Mouse (Mus musculus) kidney, postnatal 4 days (tissue): ENCODE measurements around the gene Tmem151a.

ENCODE experiments used
- DNase-seq, 2 experiments: peaks; one replicate each; pipeline ENCODE4 v3.0.0; 2021; ENCODE audit warnings: mixed read lengths in 2 of 2

Gene Tmem151a

DNA sequence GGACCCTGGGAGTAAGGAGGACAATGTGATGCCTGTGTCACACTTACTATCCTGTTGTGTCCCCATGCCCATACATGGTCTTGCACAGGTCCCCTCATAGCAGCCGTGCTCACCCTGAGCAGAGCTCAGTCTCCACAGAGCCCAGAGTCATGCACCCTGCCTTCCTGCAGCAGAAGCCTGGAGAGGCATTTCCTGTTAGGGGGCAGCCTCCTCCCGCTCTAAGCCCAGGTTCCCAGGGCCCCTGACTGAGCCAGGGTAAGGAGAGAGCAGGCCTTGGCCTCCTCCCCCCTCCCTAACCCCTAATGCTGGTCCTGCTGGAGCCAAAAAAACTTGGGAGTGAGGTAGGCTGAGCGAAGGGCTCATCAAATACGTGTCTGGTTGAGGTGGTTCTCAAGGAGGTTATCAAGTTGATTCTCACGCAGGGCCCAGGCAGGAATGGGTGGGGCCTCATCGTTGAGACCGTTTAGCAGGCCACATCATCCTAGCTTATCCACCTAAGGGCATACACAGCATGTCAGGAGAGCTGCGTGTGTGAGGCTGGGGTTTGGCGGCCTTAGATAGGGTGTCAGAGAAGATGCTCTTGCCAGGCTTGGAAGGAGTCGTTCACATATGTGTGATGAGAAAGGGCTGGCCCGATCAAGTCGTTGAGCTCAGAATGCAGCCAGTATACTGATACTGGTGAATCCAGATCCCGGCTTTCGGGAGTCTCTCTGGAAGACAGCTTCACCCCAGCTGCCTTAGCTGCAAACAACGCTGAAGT lies 18.1 kb downstream of the Tmem151a start:
- peak in 1 of 2 experiments; percentile 40 for DNase-seq

DNA sequence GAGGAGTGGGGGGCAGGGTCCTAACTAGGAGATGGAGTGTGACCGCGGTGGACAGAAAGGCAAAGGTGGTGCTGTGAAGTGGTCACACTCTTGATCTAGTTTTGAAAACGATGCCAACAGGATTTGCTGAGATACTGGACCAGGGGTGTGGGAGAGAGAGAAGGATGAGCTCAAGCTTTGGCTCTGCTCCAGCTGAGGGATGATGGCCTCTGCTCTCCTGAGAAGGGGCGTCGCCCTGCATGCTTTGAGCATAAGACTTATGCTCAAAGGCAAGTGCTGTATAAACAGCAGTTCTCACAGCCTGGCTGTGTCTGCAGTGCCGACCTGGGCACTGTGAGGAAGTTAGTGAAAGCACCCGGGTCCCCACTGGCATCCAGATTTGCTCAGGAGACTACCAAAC lies 20.2 kb downstream of the Tmem151a start:
- peak in 1 of 2 experiments; percentile 45 for DNase-seq

DNA sequence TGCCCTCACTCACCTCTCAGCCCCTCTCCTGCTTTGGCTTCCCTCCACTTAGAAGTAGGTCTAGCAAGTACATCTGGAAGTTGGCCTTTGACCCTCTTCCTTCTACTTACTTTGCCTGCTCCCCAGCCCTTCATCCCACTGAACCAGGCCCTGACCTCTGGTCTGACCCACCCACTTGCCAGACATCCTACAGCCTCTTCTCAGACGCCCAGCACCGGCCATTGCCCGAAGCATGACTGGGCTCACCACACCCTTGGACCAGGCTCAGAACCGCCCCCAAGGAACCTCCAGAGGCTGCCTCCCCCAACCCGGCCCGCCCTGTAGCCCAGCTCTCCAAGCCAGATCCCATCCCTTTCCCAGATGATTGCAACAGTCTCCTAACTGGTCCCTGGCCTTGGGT lies 22.9 kb downstream of the Tmem151a start:
- DNase-seq, result no peak

DNA sequence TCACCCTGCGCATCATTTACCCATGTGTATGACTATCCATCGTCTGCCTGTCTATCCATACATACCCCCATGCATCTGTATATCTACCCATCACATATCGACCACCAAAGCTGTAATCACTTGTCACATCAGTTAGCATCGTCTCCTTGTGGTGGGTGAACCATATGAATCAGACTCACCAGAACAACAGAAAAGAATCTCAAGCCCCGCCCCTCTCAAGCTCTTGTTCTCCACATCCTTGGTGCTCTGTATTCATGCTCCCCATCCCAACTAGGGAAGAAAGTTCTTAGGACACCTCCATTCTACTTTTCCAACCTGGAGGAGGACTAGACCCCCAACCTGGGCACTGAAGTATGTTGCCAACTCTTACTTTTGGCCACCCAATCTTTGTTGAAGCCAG lies 23.3 kb downstream of the Tmem151a start:
- DNase-seq, result no peak

DNA sequence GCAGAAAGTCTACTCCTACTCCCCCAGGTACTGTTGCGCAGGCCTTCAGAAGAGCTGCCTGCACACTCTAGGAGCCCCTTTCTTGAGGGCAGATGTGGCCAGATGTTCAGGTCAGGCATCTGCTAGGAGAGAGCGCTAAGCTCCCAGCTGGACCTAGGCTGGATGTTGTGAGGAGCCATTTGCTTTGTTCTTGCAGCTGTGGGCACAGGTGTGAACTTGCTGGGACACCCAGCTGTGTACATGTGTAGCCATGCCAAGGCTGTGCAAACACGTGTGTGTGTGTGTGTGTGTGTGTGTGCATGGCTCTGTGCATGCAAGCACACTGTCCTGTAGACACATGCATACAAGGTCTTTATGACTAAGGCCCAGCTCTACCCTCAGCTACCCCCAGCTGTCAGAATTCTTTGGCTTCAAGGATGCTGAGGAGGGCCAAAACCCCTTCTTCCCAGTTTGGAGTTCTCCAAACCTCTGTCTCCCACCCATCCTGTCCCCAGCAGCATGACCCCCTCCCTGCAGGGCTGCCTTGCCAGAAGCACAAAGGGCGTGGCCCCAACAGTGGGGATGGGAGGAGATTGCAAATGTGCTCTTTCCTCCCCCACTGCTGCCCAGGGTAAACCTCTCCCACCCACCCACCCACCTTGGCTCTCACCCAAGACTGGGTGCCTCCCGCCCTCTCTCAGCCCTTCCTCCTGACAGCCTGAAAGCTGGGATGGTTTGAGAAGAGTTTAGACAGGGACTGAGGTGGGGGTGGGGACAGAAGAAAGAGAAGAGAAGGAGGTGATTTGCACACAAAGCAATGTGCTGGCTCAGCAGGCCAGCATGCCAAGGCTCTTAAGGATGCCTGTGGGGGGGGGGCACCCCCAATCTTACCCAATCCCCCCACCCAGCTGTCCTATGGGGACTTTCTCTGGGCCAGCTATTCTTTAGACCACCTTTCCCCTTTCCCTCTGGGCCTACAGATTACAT lies 24.7 kb downstream of the Tmem151a start:
- peak; percentile 45 to 47 for DNase-seq

DNA sequence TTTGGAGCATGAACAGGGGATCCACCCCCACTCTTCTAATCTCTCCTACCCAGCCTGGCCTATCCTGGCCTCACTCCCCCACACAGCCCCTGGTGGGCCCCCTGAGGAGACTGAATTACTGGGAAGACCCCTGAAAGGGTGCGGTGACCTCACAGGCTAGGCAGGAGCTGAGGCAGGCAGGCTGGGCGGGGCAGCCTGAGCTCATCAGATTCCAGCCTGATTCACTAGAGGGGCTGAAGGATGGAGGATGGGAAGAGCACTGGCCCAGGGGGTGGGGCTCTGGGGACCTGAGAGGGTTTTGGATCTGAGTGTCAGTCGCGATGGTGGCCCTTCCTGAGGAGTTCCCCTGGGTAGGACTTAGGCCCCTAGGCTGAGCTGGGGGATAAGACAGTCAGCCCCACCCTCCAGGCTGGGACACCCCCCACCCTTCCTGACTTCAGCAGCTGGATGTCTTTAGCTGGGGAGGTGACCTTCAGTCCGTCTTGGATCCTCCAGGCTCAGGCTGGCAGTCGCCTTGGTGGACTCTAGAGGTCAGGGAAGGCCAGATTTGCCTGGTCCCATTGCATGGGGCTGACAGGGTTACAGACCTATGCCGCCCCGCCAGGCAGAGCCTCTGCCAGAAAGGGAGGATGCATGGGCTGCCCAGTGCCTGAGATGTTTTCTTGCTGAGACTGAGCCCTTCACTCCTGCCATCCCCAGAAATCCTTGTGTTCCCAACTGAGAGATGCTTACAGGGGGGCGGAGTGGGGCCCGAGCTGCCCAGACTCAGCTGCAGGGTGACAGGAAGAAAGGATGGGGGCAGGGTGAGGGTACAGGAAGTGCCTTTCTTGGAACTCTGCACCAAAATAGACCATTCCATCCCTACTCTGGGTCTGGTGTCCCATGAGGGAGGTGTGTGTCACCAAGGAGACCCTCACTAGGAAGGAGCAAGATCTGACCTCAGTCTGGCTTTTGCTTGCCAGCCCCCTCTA lies 26.2 kb downstream of the Tmem151a start:
- DNase-seq, result peak in 1 of 2 experiments; percentile 57

DNA sequence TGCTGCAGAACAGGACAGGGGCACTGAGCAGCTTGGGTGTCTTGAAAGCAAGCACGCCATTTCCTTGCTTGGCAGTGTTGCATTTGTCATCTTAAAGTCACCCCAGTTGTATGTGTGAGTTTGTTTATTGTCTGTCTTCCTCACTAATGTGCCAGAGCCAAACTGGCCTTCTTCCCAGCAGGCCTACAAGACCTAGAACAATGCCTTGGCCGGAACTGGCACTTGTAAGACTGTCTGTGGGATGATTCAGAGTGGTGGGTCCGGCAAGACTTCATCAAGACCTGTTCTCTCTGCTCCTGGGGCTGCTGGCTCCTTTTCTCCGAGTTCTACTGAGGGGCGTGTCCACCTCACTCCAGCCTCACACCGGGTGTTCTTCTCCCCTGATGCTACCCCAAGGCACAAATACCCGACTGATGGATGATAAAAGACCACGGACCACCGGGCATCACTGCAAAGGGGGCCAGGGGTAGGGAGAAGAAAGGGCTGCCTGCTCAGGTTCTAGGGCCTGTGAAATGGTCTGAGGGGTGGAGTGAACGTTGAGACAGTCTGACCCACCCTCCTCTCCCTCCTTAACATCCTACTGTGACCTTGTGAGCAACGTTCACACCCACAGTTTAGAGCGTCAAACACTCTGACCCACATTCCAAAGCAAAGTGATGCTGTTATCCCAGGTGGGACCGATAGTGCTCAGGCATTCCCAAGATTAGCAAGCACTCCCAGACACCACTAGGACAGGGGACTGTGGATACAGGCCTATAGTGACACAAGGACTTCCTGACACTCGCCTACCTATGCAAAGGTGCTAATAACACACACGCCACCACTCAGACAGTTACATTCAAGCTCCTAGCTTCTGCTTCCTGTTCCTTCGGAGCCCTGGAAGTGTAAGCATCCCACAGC lies 27.2 kb downstream of the Tmem151a start:
- DNase-seq, result no peak

DNA sequence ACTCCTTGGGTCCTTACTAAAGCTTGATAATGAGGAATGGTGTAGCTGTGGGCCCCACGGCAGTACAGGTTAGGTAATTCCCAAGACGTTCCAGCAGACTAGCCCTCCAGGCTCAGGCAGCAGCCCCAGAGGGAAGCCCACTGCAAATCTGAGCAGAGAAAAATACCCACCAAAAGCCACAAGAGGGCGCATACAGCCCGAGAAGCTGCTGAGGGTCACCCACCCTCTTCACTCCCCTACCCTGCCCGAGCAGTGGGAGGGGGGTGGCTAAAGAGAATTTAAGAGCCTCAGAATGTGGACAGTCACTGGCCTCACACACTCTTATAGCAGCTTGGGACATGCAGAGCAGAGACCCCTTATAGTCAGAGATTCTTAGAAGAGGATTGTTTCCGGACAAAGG lies 29.1 kb downstream of the Tmem151a start:
- DNase-seq, result peak; percentile 68 to 77

DNA sequence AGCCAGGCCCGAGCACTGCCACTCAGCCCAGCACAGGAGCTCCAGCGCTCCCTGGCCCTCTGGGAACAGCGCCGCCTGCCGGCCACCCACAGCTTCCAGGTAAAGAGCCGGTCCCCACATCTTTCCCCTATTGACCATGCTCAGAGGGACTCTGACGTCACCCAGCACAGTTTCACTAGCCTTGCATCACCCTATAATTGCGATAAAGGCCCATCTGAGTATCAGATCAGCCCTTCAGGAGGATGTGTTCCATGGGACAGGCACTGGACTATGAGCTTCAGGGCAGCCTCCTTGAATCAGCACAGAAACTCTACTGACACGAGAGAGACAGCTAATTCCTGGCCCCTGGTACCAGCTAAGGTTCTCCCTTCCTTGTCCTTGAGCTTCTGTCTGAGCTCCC lies 31.4 kb downstream of the Tmem151a start:
- DNase-seq, result peak; percentile 81 to 86

DNA sequence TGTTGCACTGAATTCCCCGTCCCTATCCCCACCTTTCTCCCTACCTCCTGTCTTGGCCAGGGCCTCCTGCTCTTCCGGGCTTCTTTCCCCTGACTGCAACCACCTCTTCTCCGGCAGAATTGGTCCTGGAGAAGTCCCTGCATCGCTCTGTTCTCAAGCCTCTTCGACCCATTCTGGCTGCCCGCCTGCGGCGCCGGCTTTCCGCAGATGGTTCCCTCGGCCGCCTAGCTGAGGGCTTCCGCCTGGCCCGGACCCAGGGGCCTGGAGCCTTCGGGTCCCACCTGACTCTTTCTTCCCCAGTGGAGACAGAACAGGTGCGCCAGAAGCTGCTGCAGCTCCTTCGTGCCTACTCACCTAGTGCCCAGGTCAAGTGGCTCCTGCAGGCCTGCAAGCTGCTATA lies 32.5 kb downstream of the Tmem151a start:
- DNase-seq, result no peak

DNA sequence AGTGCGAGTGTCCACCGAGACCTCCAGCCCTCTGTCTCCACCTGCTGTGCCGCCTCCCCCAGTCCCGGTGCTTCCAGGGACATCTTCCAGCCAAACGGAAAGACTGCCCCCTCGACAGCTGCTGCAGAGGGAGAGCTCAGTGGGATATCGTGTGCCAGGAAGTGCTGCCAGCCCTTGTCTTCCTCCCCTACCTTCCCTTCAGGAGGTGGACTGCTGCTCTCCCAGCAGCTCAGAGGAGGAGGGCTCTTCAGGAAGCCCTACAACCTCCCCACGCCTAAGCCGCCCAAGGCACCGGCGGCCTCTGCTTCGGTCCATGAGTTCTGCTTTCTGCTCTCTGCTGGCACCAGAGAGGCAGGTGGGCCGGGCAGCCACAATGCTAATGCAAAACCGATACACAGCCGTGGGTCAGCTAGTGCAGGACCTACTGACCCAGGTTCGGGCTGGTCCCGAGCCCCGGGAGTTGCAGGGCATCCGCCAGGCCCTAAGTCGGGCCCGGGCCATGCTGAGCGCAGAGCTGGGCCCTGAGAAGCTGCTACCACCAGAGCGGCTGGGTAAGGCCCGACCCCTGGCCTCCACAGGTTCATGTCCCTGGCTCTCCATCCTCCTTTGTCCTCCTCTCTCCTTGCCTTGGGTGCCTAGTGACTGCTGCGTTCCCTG lies 33.0 kb downstream of the Tmem151a start:
- no peak for DNase-seq

DNA sequence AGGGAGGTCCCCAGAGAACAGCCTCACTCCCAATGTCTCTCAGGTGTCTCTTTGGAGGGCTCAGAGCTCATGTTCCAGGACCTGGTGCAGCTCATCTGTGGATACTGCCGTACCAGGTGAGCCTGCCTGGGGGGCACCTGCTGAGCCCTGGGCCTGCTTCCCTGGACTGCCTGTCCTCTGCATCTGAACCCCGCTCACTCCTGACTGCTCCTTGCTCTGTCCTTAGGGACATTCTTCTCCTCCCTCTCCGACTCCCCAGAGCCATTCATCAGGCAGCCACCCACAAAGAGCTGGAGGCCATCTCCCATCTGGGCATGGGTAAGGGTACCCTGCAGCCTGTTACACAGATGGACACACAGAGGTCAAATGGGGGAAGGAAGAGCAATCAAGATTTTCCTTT lies 33.8 kb downstream of the Tmem151a start:
- no peak for DNase-seq

DNA sequence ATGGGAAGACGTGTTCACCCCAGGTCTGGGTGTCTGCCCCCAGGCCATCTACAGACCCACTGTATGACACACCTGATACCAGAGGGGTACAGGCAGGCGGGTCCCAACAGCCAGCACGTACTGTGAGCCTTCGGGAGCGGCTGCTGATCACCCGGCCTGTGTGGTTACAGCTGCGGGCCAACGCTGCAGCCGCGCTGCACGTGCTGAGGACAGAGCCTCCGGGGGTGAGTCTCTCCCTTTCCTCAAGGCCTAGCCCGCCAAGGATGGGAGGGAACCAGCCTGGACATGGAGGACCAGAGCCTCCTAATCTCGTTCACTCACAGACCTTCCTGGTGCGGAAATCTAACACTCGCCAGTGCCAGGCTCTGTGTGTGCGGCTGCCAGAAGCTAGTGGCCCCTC lies 34.3 kb downstream of the Tmem151a start:
- peak; percentile 41 to 56 for DNase-seq

DNA sequence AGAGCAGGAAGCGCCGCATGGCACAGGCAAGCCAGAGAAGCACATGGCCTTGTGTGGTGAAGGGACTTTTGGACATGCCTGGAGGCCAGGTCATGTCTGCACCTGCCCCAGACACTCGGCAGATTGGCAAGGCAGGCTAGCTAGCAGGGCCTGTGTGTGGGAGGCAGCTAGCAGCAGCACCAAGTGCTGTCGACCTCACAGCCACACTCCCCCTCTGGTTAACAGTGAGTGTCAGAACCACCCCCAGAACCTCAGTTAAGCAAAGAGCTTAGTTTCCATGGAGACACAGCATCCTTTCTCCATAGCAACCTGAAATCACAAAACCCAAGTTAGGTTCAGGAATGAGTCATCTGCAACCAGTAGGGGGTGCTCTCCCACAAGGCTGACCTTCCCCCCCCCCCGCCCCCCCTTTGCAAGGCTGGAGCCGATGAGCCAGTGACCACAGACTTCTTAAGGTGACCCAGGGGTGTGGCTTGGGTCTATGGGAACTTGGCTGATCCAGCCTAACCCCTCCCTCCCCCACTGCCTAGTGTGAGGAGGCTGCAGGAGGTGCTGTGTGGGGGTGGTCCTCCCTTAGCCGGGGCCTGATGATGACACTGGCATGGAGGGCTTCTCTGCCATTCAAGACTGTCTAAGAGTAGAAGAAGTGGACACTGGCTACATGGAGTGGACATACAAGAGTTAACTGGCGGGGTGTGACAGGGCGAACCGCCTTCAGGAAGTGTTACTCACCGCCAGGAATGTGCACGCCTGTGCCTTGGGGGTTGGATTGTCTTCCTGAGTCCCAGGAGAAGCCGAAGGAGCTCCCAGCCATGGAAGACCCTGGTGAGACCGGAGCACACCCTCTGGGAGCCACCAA lies 35.1 kb downstream of the Tmem151a start, which contains the start of gene Rin1:
TSS of gene Rin1 (plus strand) at position 435 of the 859 bp plus-strand sequence.
- DNase-seq, result peak; percentile 62 to 76

DNA sequence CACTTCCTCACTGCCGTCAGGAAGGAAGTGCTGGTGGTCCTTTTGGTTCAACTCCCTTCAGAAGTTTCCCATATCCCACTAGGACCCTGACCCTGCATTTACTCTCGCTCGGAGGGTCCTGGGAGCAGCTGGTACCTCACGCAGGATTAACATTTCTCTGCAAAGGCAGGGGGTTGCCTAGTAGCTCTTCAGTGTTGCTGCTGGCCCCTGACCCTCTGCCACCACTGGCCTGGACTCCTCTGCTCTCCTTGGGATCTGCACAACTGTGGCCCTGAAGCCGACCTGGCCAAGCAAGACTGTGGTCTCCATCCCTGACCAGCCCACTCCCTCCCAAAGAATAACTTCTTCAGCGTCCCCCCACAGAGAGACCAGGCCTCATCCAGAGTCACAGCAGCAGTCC lies 36.0 kb downstream of the Tmem151a start:
- DNase-seq, result no peak

DNA sequence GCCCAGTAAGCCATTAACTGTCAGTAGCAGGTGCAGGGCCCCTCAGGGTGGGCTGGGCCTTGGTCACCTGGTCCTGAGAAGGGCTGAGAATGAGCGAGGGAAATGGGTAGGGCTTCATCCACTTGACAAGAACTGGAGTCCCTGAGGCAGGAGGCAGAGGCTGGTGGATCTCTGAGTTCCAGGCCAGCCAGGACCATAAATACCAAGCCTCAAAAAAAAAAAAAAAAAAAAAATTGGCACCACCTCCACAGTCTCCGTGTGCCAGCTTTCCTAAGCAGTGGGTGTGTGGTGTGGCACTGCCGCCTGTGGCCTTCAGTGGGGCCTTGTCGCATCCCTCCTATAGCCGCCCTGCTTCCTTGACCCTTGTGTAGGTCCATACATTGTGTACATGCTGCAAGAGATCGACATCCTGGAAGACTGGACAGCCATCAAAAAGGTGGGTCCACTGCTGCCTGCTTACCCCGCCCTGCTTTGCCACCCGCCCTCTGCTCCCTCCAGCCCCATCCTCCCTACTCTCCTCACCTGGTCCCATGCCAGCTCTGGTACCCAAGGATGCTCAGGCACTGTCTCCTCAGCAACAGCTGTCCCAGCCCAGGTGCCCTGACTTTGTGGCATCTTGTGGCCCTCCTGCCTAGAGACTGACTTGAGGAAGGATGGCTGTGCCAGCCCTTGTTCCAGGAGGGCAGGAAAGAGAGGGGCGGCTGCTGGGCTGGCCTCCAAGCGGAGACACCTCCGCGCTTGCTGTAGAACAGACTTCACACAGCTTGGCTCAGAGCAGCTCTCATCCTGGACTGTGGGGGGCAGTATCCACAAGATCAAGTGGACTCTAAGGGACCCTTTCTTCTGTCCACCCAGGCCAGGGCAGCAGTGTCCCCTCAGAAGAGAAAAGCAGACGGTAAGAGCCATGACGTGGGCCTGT lies 36.9 kb downstream of the Tmem151a start:
- no peak for DNase-seq

DNA sequence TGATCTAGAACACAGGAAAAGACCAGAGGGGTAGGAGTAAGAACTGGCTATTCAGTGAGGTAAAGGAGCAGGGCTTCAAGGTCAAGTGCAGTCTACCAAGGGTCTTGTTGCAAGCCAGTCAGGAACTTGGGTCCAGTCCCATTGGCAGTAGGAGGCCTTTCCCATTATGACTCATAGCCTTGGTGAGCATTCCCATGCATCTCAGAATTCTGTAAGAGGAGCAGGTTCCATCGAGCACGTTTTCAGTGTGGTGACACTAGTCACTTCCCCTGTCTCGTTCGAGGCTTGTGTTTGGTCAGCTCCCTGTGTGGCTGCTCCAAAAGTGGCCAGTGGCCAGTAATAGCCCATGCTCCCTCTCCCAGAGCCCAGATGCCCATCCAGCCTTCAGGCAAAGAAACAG lies 39.8 kb downstream of the Tmem151a start:
- DNase-seq, result no peak

DNA sequence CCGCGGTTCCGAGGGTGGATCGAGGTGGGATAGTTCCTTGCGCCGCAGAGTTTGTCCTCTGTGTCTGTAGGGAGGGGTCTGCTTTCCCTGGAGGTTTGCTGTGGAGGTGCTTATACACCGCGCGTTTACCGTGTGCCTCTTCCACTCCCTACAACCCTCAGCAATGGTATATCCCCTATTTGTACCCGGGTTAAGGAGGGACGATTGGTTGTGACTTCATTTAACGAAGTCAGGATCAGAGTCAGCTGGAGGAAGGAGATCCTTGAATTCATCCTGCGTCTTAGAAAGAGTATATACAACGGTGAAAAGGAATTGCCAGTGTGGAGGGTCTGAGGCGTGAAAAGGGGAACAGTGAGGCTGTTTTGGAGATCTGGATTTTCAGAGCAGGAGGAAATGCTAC lies 43.7 kb downstream of the Tmem151a start:
- no peak for DNase-seq
